Mouse (Mus musculus) right cerebral cortex, postnatal 10 days (tissue): ENCODE data around the gene Eml4.
A peak's percentile ranks its signal among the peaks of the same experiment; 100 is the strongest.

Experiments
- DNase-seq, 2 experiments: peaks; one replicate each; pipeline ENCODE4 v3.0.0; 2021; ENCODE audit warnings: low spot score in 2 of 2

Eml4 gene

DNA sequence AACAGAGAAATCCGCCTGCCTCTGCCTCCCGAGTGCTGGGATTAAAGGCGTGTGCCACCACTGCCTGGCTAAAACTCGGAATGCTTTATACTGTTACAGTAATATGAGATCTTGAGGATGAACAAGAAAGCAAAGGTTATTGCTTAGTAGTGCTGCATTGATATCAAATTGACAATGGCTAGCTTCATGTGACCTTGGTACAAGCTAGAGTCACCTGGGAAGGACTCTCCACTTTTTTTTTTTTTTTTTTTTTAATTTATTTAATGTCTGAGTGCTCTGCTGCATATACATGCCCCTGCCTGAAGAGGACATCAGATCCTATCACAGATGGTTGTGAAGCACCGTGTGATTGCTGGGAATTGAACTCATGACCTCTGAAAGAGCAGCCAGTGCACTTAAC, 148.2 kb downstream of the Eml4 start:
- DNase-seq, result no peak

- DNase-seq, result no peak
These were observed 149.0 kb downstream of the Eml4 start for GRCm38 (mm10) chr17:83499692-83500091.

DNA sequence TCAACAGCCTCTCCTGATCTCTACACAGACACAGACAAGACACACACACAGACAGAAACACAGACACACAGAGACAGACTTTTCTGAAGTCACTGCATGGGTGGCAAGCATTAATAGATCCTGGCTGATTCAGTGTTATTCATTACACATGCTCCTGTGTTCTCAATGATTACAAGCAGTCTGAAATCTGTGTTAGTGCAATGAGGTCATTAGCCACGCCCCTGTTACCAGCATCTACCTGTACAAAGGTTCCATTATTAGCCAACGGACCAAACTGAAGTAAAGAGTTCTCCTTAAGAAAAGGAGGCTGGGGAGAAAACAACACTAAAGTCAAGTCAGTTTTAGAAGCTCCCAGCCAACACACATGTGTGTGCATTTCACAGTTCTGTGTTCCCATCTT, 153.0 kb downstream of the Eml4 start:
- DNase-seq, result no peak

GRCm38 (mm10) chr17:83512130-83512529, 161.4 kb downstream of the Eml4 start:
- no peak for DNase-seq

GRCm38 (mm10) chr17:83513655-83514212, 163.0 kb downstream of the Eml4 start:
- no peak for DNase-seq

DNA sequence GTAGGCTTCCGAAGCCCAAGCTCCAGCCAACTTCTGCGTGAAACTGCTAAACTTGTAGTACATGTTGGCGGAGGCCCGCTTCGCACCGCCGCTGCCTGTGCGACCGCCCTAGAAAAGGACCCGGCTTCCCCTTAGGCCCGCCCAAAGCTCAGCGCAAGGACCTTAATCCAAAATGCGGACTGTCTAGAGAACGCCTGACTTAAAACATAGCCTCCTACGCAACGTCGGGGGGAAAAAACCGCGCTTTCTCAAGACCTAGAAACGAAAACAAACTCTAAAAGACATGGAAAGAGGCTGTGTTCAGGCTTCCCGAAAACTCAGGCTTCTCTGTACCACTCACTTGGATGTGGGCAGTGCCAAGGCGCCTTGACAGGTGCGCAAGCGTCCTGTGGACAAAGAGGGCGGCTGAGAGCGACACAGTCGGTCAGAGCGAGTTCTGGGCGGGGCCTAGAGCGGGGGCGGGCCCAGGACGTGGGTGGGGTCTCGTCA, 163.5 kb downstream of the Eml4 start:
- DNase-seq, result peak; percentile 93

DNA sequence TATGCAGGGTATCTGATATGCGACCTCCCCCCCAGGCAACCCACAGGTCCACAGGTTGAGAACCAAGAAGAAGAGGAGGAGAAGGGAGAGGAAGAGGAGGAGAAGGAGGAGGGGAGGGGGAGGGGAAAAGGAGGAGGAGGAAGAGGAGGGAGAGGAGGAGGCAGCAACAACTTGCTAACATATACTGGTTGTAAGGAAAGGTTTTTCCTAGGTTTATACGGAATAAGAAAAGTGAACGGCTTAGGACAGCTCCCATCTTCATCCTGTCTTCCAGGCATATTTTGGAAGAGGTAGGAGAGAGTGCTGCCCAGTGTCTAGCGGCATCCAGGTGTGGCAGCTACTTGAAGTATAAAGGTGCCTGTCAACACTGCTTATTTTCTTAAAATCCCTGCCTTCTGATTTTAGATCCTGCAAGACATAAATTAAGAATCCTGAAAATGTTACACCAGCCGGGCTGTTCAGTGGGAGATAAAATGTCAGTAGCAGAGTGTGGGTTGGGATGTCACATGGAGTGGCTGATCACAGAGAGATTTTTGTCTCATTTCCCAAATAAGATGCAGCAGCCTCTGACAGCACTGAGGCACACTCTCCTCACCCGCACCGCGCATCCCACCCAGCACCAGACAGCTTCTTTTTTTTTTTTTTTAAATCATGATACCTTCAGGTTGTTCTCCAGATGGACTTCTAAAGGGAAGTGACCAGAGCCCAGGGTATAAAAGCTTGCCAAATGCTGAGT, 166.7 kb downstream of the Eml4 start, which contains the start of gene Cox7a2l:
TSS of gene Cox7a2l (minus strand) at position 51 of the 736 bp plus-strand sequence.
- DNase-seq, result peak; percentile 53 to 75

GRCm38 (mm10) chr17:83521881-83522280, 171.2 kb downstream of the Eml4 start:
- no peak for DNase-seq

GRCm38 (mm10) chr17:83522590-83523379, 172.1 kb downstream of the Eml4 start:
- no peak for DNase-seq

DNA sequence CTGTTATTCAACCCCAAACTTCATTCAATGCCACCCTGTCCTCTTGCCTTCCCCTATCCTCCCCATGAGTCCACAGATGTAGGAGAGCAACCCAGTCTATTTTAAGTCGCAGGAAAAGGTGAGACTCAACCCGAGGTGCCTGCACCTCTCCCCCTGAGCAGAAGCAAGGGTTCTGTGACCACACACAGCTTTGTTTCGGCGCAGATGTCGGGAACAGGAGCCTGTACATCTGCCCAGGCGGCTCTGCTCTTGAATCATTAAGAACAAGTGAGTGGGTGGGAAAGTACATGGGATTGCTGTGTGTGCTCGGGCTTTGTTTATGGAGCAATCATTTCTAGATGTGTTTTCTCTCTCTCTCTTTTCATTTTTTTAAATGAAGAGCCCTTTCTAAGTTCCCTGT, 174.0 kb downstream of the Eml4 start:
- no peak for DNase-seq

- DNase-seq, result no peak
These were observed 174.9 kb downstream of the Eml4 start for GRCm38 (mm10) chr17:83525596-83525995.

- DNase-seq, result no peak
These were observed 175.4 kb downstream of the Eml4 start for GRCm38 (mm10) chr17:83526091-83526561.

GRCm38 (mm10) chr17:83526624-83527532, 176.1 kb downstream of the Eml4 start:
- DNase-seq, result no peak

DNA sequence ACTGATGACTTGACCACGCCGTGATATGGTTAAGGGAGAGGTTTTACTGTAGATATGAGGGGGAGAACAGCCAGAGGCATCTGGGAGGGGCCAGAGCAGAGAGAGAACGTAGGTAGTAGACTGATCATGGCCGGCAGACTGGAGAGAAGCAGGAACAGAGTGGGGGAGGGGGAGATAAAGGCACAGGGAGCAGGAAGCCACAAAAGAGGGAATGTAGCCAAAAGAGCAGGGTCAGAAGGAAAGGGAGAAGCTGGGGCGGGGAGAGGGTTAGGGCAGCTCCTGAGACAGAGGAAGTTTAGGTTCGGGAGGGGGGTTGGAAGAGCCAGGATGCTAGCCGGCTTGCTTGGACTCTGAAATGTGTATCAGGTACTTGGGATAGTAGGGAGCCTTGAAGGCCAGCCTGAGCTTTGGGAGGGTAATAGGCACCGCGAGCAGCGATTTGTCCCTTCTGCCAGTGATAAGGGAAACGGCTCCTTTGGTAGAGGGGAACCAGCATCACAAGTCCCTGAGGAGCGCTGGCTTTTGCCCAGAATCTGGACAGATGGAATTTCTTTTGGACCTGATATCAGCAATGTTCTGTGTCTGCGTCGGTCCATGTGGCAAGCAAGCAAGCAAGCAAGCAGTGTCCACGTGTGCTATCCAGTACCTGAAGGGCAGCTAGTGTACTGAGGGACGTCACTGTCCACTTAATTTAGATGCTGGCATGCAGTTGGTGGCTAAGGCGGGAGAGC, 177.1 kb downstream of the Eml4 start:
- DNase-seq, result no peak
